Mouse (Mus musculus): ENCODE data around the gene 2210408I21Rik. TPM values are rescaled to one million over a fixed set of nuclear protein-coding genes. Genes with fewer than 3 reads are reported as not detected.
"Not testable (repeated sequence)": the region's sequence is repeated elsewhere in the genome, so short reads cannot be mapped to it uniquely, and the experiment has no call there.

The 2210408I21Rik gene
- 1 to 10 TPM; 1.4 to 2.9 TPM for polyA plus RNA-seq (2017; shearing (Covaris generic))

DNA sequence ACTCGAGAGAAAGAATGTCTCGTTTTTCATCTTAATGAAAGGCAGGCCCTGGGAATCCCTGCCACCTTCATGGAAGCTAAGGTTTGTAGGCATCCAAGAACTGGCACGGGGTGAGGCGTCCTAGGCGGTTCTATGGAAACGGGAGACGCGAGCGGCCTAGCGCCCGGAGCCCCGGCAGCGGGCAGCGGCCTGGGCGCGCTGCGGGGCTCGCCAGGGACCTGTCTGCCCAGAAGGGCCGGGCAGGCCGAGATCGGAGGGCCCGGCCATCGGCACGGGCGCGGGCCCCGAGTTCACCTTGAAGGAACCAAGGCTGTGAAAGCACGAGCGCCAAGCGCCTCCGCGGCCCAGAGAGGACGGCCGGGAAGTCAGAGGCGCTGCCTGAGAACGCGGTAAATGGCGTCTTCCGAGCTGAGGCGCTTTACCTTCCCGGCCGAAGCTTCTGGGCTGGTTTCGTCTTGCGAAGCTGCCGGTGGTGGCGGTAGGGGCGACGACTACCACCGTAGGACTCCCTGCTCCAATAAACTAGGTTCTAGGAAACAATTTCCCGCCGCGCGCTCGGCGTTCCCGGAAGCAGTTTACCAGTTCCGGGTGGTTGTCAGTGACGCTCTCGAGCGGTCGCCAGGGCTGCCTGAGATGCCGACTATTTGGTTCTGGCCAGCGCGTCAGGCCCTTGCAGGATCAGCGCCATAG, at the start of gene 2210408I21Rik, which contains the start of gene Slf1:
Gene 2210408I21Rik (plus strand): TSS at position 610 of the 690 bp plus-strand sequence.
Gene Slf1 (minus strand): TSS at position 543 of the 690 bp plus-strand sequence.
- ATAC-seq: peak; percentile 96

DNA sequence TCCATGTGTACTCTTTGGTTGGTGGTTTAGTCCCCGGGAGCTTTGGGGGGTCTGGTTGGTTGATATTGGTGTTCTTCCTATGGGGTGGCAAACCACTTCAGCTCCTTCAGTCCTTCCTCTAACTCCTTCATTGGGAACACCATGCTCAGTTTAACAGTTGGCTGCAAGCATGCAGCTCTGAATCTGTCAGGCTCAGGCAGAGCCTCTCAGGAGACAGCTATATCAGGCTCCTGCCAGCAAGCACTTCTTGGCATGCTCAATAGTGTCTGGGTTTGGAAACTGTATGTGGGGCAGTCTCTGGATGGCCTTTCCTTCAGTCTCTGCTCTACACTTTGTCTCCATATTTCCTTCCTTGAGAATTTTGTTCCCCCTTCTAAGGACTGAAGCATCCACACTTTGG, 42.5 kb upstream of the 2210408I21Rik start:
- not testable (repeated sequence) for ATAC-seq

DNA sequence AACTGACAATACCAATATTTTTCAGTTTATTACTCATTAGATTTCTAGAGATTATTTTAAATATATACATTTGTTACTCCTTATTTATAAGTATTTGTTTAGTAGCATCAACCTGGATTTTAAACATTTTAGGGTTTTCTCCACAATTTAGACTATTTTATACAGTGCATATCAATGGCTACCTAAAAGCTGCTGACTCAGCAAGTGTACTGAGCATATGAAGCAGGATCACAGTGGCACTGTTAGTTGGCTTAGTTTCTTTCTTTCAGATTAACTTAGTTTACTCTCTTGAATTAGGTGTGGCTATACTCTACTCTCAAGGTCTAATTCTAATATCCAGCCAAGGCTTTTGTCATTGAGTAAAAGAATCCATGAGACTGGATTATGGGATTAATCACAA, 27.6 kb upstream of the 2210408I21Rik start:
- ATAC-seq: no peak

DNA sequence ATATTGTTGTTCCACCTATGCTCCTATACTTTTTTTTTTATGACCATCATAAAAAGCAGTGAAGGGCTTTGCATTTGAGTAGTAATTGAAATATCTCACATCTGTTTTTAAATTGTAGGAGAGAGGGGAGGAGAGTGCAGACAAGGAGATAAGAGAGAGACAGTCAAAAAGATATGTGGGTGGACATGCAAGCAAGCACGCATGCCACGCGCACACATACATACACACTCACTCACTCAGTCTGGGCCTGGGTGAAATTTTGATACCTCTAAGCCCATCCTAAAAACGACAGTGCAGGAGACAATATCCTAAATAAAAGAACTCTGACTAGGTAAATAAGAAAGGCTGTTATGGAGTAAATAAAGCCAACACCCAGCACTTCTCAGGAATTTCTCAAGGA, 16.6 kb upstream of the 2210408I21Rik start:
- no peak for ATAC-seq

DNA sequence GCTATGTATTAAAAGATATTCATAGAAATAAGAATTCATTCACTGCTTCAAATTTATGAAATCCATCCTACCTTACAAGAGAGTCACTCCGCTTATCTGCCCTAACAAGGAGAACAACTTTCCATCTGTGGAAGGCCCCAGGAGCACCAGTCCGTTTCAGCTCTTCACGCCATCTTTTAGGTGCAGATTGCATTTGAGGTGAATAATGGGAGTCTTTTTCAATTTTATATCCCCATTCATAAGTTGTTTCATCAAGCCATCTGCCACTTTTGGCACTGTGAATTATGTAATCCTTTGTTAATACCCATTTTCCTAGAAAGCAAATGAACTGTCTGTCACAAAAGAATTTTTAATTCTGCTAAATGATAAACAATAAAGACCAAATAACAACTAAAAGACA, 10.2 kb upstream of the 2210408I21Rik start:
- no peak for ATAC-seq

DNA sequence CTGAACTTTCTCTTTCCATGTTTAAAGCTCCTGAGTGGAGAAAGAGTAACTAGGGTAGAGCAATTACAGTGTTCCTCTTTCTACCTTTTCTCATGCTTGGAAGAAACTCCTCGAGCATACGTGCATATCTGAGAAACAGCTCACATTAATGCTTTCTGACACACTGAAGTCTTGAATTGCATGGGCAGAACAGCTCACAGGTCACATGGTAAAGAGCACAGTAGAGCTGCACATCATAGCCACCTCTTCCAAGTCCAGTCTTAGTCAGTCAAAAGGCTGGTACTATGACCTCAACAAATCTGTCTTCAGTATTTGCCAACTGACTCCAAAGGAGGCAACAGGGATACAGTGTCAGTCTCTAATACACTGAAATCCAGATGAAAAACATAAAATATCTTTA, 7.1 kb upstream of the 2210408I21Rik start:
- ATAC-seq: no peak

DNA sequence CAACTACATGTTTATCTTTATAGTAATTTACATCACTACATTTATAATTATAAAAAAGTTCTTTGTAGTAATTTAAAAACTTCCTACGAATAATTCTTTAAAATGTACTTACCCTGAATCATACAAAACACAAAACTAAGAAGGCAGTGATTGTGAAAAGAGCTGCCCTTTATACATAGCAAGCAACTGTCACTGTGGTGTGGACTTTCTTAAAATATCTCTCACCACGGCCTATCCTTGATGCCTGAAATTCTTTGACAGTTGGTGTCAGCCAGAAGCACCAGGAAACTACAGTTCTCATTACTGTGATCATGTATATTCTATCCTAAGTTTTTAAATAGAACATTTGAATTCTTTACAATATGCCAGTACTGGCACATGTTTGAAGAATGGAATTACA, 4.2 kb upstream of the 2210408I21Rik start:
- no peak for ATAC-seq

DNA sequence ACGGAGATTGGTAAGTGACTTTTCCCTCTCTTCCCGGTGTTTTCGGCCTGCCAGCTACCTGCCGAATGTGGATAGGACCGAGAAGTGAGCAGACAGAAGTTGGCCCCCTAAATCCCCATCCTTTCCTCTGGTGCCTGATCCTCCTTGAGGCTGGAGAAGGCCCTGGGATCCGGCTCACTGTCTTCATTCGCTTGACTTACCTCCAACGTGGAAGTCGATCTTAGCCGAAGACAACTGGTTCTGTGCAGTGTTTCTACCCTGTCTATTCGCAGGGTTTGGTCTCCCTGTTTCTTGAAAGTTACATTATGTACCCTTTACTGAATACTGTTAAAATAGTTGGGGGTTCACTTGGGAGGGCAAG, 261 bp downstream of the 2210408I21Rik start:
- peak; percentile 23 for ATAC-seq

DNA sequence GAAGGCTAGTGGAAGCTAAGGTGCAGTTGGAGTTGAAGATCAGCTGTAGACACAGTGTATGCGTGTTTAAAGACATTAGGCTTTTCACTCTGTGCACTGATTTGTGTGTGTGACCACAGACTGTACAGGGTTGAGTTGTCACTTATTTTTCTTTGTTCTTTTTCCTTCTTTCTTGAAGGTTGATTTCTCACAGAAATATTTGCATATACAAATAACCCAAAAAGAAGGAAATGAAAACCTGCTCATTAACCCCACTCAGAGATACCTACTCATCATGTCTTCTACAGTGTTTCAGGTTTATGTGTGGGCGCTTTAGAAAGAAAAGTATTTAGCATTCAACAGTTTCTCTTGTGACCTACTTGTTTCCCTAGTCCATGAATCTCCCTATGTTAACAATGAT, 5.5 kb downstream of the 2210408I21Rik start:
- ATAC-seq: no peak

DNA sequence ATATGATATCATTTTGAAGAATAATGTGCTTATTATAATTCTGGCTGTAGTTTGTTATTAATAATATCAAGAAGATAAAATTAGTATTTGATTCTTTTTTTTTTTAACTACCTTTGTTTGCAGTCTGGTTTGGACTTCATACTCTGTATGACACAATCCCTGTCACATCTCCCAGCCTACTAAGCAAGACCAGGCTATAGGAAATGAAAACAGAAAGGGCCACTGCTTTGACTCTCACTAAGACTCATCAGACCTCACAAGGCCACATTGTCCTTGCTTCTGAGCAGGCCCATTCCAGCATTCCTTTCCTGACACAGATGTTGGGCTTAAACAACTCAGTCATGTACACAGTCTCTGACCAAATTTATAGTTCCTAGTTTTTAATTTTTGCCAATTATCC, 42.6 kb downstream of the 2210408I21Rik start:
- ATAC-seq: no peak

DNA sequence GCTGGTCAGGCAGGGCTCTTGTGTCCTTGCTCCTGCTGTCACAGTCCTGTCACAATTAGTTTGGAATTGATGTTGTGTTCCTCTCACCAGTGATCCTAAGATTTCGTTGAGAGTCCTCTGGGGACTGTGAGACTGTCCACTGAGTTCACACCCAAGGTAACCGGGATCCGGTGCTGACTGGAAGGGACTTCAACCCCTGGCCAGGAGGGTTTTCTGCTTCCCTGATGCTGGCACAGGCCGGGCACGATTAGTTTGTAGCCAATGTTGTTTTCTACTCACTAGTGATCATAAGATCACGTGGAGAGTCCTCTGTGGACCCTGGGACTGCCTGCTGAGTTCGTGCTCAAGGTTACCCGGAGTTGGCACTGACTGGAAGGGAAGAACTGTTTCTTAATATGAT, 55.3 kb downstream of the 2210408I21Rik start:
- no peak for ATAC-seq

DNA sequence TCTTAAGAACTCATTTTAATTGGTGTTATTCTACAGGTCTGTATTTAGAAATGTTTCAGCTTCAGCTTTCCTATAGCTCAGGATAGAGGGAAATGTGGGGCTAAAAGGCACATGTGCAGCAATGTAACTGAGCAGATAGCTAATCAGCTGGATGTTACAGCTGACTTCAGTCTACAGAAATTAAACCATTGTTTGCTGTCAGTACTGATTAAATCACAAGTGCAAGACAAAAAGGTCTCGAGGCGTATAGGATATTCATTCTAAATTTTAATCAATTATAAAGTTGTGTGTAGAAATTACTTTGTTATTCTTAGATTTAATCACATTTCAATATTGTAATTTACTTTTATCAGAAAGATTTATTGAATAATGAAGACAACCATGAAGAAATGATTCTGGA, 56.9 kb downstream of the 2210408I21Rik start:
- no peak for ATAC-seq

DNA sequence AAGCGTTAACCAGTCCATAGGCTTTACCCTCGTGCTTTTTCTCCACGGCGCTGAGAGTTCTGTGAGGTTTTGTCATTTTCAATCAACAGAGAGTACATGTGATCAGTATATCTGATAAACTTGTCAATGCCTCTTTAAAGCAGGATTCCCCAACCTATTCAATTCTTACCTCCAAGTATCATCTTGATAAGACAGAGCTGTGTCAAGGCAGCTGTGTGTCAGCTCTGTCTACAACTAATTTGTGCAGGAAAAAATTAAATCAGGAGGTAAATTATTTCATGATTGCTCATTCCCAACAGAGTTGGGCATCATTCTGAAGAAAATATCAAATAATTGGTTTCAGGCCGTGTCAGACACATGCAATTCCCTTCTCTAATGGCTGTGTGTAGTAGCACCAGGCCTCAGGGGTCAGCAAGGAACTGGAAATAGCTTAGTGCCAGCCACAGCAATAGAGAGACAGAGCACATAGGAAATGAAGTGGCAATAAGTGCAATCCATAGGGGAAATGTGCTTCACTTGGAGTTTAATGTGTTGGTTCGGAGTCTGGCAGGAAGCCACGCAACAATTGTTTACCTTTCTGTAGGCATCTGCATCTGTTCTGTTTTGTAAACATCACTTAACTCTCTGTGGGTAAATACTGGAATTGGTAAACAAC, 73.6 kb downstream of the 2210408I21Rik start:
- ATAC-seq: no peak

DNA sequence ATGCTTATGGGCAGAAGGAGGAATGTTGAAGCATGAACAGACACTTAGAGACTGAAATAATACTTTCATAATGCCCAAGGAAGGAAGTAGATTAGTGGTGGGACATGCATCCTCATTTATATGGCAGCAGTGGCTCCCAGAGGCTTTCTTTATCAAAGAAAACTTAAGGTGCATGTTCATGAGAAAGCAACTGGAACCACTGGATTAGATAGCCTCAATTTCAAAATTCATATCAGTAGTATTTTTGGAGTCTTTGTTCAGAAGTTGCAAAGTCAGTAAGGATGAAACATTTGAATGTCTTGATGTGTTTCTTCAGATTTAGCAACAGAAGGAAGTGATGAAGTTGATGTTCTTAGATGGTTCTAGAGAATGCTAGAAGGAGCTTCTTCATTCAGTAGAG, 77.9 kb downstream of the 2210408I21Rik start:
- ATAC-seq: no peak

DNA sequence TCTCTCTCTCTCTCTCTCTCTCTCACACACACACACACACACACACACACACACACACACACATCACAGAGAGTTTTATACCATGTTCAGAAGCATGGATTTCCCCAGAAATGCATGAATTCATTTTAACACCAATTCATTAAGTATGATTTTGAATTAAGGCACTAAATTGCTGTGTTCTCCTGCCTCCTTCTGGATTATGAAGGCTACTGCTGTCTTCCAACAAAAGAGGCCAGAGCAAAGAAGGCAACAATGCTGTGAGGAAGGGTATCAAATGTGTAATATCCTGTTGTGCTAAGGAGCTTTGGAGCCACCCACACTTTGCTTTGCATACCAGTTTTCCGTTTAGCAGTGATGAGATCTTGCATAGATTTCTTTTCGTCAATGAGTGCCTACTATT, 80.1 kb downstream of the 2210408I21Rik start:
- no peak for ATAC-seq

DNA sequence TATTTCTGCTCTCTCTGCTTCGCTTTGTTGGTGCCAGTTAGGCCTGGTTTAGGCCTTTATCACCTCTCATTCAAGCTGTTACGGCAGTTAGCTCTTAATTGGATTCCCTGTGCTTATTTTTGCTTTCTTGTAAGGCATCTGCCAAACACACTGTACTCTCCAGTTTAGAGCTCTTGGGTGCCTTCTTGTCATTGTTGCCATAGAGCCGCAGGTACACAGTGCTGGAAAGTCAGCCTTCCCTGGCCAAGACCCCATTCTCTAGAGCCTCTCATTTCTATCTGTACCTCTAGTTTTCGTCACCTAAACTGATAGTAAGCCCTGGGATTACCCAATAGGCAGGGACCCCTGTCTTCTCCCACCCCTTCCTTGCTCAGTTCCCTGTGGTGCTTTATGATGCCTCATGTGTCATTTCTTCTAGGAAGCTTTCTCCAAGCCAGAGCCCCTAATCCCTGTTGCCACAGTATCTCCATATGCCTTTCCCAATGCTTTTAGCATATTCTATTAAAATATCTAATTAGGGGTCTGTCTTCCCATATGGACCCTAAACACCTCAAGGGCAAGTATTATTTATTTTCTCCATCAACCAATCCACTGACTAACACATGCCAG, 82.4 kb downstream of the 2210408I21Rik start:
- ATAC-seq: no peak

DNA sequence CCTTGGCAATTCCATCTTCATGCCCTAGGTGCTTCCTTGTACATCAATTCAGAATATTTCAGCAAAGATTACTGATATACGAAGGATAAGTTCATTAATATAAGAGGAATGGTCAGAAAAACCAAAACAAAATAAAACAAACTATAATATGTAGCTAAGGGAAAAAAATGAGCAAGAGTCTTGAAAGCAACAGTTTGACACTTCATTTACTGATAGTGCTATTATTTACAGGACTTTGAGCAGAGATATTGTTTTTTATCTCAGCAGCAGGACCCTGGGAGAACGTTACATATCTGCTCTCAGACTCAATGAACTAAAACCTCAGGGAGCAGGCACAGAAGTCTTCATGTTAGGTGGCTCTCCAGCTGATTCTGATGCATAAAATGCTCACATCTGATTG, 85.7 kb downstream of the 2210408I21Rik start:
- ATAC-seq: no peak

DNA sequence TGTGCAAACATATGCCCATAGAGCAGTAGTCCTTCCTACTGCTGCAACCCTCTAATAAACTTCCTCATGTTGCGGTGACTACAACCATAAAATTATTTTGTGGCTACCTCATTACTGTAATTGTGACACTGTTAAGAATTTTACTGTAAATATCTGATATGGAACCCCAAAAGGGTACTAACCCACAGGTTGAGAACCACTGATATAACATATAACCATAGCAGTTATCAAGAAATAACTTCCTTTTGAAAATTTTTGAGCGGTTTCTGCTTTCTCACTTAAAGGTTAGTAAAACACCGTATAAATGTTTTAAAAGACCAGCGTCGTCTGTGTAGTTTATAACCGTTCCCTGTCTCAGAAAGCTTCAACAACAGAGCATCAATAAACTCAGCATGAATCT, 121.2 kb downstream of the 2210408I21Rik start:
- no peak for ATAC-seq

DNA sequence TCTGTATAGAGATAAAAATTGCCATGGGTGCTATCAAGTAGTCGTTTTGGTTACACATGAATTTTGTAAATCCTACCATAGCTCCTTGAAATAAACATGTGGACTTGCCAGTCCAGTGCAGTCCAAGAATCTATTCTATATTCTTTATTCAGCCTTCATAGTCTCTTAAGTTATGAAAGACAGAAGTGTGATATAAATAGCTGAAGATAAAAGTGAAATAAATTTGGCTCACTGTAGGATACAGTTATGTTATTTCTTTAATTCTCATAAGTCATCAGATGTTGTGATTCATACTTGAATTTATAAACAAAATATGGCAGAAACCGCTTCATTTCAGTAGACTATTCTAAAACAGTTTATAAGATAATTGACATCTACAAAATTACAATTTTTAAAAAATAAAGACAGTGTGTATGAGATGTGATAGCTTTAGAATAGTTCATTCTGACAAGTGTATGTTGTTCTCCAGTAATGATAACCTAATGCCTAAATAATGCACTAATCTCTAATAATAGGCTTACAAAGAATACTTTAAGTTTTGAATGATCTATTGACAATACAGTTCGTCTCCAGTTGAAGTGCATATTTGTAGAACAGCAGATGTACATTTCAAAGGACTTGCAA, 127.5 kb downstream of the 2210408I21Rik start:
- ATAC-seq: no peak

DNA sequence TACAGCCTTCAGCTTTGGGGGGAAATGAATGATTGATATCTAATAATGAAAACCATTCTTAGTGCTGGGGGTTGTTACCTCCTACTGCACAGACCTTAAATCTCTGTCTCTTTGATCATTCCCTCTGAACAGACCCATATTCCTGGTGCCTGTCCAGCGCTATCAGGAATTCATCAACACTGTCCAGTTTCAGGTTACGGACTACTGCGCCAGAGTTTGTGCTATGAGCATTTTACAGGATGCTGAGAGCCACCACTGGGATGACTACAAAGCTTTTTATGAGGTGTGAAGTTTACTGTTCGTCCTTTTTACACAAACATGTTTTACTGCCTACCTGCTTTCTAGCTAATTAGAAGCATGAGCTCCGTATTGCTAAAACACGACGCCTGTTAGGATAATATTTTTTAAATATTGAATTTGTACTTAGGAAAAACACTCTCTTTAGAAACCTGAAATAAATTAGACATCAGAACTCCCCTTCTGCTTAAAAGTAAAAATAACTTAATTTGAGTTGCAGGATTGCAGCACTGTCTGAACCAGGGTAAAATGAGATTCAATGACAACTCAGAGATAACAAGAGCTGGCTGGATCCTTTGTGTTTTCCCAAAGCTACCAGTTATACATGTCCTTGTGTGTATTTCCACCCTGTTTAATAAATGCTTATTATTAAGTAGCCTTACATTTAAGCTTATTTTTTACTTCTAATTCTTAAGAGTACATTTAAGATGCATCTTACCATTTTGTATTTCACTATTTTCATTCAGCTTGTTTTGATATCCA, 128.2 kb downstream of the 2210408I21Rik start:
- ATAC-seq: no peak

DNA sequence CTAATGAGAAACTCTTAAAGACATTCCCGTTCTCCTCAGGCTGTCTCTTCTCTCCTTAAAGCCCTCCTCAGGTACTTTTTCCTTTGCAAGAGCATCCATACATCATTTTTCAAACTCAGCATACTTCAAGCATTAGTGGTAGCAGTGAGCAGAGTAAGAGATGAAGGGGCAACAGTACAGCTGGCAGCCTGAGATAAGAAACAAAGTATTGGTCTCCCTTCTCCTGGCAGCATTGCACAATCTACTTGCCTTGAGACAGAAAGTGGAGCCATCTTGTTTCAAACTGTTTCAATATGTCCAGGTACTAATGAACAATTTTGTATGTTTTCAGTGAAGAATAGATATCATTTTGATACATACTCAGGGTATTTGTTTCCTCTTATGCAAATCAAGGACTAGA, 129.1 kb downstream of the 2210408I21Rik start:
- ATAC-seq: no peak

DNA sequence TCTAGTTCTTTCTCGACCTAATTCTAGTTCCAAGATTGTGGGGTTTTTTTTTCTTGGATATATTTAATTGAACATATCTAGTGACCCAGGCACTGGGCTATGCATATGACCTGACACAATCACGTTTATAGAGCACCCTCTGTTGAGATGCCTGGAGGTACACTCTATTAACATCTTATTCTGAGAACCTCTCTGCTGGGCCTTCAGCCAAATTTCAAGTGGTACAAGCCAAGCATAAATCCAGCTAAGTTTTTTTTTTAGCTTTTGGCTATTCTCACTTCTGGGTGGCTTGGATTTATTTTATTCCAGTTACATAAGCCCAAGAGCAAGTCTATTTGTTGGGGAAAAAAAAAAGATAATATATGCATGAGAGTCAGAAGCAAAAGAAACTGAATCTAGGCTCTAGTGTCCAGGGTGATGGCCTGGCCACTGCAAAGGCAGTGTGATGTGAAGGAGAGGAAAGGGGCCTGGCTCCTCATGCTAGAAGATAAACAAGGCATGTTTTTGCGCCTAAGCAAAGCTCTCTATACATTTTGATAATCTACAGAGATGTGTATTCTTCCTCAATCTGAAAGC, 139.9 kb downstream of the 2210408I21Rik start:
- no peak for ATAC-seq

Measured in activated CD4-positive, CD25-positive, alpha-beta regulatory T cell, adult 4 months (primary cell).